Mouse (Mus musculus) limb, embryonic 11.5 days (tissue): Measurements from ENCODE around the gene Tnrc6a. TPM values are rescaled to one million over a fixed set of nuclear protein-coding genes. Genes with fewer than 3 reads are reported as not detected.

Experiments used
- ATAC-seq: fragments of 200-750 bp; cut with Nextera tagmentation; 2 replicates; pipeline ENCODE4 v1.8.0; 2017; ENCODE audit warnings: low read depth; ENCODE audit not compliant: insufficient number of reproducible peaks, low FRiP score, low TSS enrichment
- DNase-seq: peaks from one replicate; pipeline ENCODE4 v3.0.0-alpha.2; 2015; ENCODE audit warnings: low spot score
- H3K27ac ChIP-seq: fragments of 300-500 bp; sonication (generic); replicated peaks from 2 replicates; pipeline ENCODE4 v1.5.1; 2014; ENCODE audit warnings: low read depth, mild to moderate bottlenecking, low read length
- H3K27me3 ChIP-seq: fragments of 300-500 bp; sonication (generic); 2 replicates; pipeline ENCODE4 v1.6.1; 2014; ENCODE audit warnings: mild to moderate bottlenecking, low read length, mixed read lengths; ENCODE audit not compliant: control insufficient read depth, insufficient read depth
- H3K36me3 ChIP-seq: fragments of 300-500 bp; sonication (generic); 2 replicates; pipeline ENCODE4 v1.6.1; 2014; ENCODE audit warnings: mild to moderate bottlenecking, low read length, moderate library complexity, mixed read lengths; ENCODE audit not compliant: control insufficient read depth, insufficient read depth
- H3K4me1 ChIP-seq: fragments of 300-500 bp; sonication (generic); 2 replicates; pipeline ENCODE4 v1.6.1; 2014; ENCODE audit warnings: low read length, mixed read lengths; ENCODE audit not compliant: control insufficient read depth, insufficient read depth
- H3K4me2 ChIP-seq: fragments of 300-500 bp; sonication (generic); 2 replicates; pipeline ENCODE4 v1.6.1; 2014; ENCODE audit warnings: low read depth, mild to moderate bottlenecking, moderate library complexity; ENCODE audit not compliant: severe bottlenecking
- H3K4me3 ChIP-seq: fragments of 300-500 bp; sonication (generic); 2 replicates; pipeline ENCODE4 v1.5.1; 2014; ENCODE audit warnings: low read depth, low read length
- H3K9ac ChIP-seq: fragments of 300-500 bp; sonication (generic); 2 replicates; pipeline ENCODE4 v1.6.1; 2014; ENCODE audit warnings: mild to moderate bottlenecking, low read length
- H3K9me3 ChIP-seq: fragments of 300-500 bp; sonication (generic); 2 replicates; pipeline ENCODE4 v1.6.1; 2016; ENCODE audit warnings: low read length; ENCODE audit not compliant: control insufficient read depth
- WGBS: fragments of 180-500 bp; shearing (Covaris S2); extraction: QIAGEN DNeasy Blood & Tissue Kit; methylation state at CpG from one replicate; pipeline ENCODE4 v1.1.7; 2014; 5-methylcytosine and 5-hydroxymethylcytosine counted together
- polyA plus RNA-seq: library from polyadenylated mRNA; unstranded; fragments of >200 nt; fragmentation: Nextera tagmentation; extraction: Ambion mirVana; gene quantifications from 2 replicates; pipeline ENCODE4 v1.2.1, GENCODE M21; 2014

The Tnrc6a gene
- polyA plus RNA-seq, 1 experiment from 2014 or later = 70.0 TPM

- no peaks in the 10 kb centered on the region for H3K9me3 ChIP-seq
Observed at GRCm38 (mm10) chr7:123162346-123162745, 38.7 kb downstream of the Tnrc6a start.

GRCm38 (mm10) chr7:123167436-123167835 lies 43.8 kb downstream of the Tnrc6a start:
- H3K9ac ChIP-seq = no peak overlapping the region
- H3K4me1 ChIP-seq = no peaks in the 10 kb centered on the region
- ATAC-seq (no peak), DNase-seq (no peak)
- H3K9me3 ChIP-seq = no peaks in the 10 kb centered on the region
- no peak overlapping the region for H3K4me2 ChIP-seq
- peaks cover 39% of the 10 kb centered on the region for H3K36me3 ChIP-seq
- H3K4me3 ChIP-seq = no peak overlapping the region
- no peaks in the 10 kb centered on the region for H3K27me3 ChIP-seq
- 88% methylated on average over 2 of the region's 2 CpGs for WGBS
- no peak overlapping the region for H3K27ac ChIP-seq

More at GRCm38 (mm10) chr7:123162346-123162745, 38.7 kb downstream of the Tnrc6a start:
- H3K27ac ChIP-seq = no peak overlapping the region
- no peak overlapping the region for H3K9ac ChIP-seq
- ATAC-seq (no peak), DNase-seq (no peak)
- H3K4me3 ChIP-seq = no peak overlapping the region
- peaks cover 22% of the 10 kb centered on the region for H3K36me3 ChIP-seq
- no peaks in the 10 kb centered on the region for H3K4me1 ChIP-seq
- 92% methylated on average over 10 of the region's 10 CpGs for WGBS
- no peaks in the 10 kb centered on the region for H3K27me3 ChIP-seq
- no peak overlapping the region for H3K4me2 ChIP-seq

GRCm38 (mm10) chr7:123169618-123170017 lies 45.9 kb downstream of the Tnrc6a start:
- H3K27ac ChIP-seq = no peak overlapping the region
- DNase-seq = no peak
- H3K4me3 ChIP-seq = no peak overlapping the region
- no peak overlapping the region for H3K9ac ChIP-seq
- H3K4me1 ChIP-seq = no peaks in the 10 kb centered on the region
- no peaks in the 10 kb centered on the region for H3K27me3 ChIP-seq
- no peaks in the 10 kb centered on the region for H3K9me3 ChIP-seq
- no peak overlapping the region for H3K4me2 ChIP-seq
- peaks cover 37% of the 10 kb centered on the region for H3K36me3 ChIP-seq
- ATAC-seq = no peak
- WGBS = 93% methylated on average over 2 of the region's 2 CpGs

- Histone ChIP-seq H3K27ac (no peak overlapping the region), H3K36me3 (peaks cover 26% of the 10 kb centered on the region), H3K4me1 (no peaks in the 10 kb centered on the region), H3K4me3 (no peak overlapping the region), H3K9me3 (no peaks in the 10 kb centered on the region), H3K27me3 (no peaks in the 10 kb centered on the region), H3K4me2 (no peak overlapping the region), H3K9ac (no peak overlapping the region)
- 95% methylated on average over 5 of the region's 5 CpGs for WGBS
- DNase-seq = no peak
- ATAC-seq = no peak
Observed at GRCm38 (mm10) chr7:123172101-123172500, 48.4 kb downstream of the Tnrc6a start.

GRCm38 (mm10) chr7:123177215-123177614 lies 53.5 kb downstream of the Tnrc6a start:
- no peak for DNase-seq
- no peak for ATAC-seq
- no peak overlapping the region for H3K4me2 ChIP-seq
- H3K4me1 ChIP-seq = no peaks in the 10 kb centered on the region
- H3K27me3 ChIP-seq = no peaks in the 10 kb centered on the region
- no peaks in the 10 kb centered on the region for H3K9me3 ChIP-seq
- no peak overlapping the region for H3K4me3 ChIP-seq
- peaks cover 22% of the 10 kb centered on the region for H3K36me3 ChIP-seq
- H3K9ac ChIP-seq = no peak overlapping the region
- no peak overlapping the region for H3K27ac ChIP-seq

GRCm38 (mm10) chr7:123181787-123182701 lies 58.4 kb downstream of the Tnrc6a start:
- DNase-seq = no peak
- 90% methylated on average over 20 of the region's 20 CpGs for WGBS
- no peak overlapping the region for H3K4me3 ChIP-seq
- peaks cover 31% of the 10 kb centered on the region for H3K36me3 ChIP-seq
- H3K4me1 ChIP-seq = no peaks in the 10 kb centered on the region
- no peak for ATAC-seq
- H3K27me3 ChIP-seq = no peaks in the 10 kb centered on the region
- no peaks in the 10 kb centered on the region for H3K9me3 ChIP-seq
- H3K27ac ChIP-seq = no peak overlapping the region
- H3K9ac ChIP-seq = no peak overlapping the region
- no peak overlapping the region for H3K4me2 ChIP-seq

- H3K9me3 ChIP-seq = no peaks in the 10 kb centered on the region
- no peak overlapping the region for H3K9ac ChIP-seq
- H3K4me1 ChIP-seq = no peaks in the 10 kb centered on the region
- ATAC-seq (no peak), DNase-seq (no peak)
- H3K4me2 ChIP-seq = no peak overlapping the region
- H3K4me3 ChIP-seq = no peak overlapping the region
- no peaks in the 10 kb centered on the region for H3K27me3 ChIP-seq
- WGBS = 100% methylated on average over 1 of the region's 1 CpGs
- no peak overlapping the region for H3K27ac ChIP-seq
- H3K36me3 ChIP-seq = peaks cover 48% of the 10 kb centered on the region
Observed at GRCm38 (mm10) chr7:123184891-123185290, 61.2 kb downstream of the Tnrc6a start.

GRCm38 (mm10) chr7:123186463-123186862 lies 62.8 kb downstream of the Tnrc6a start:
- Histone ChIP-seq H3K27me3 (no peaks in the 10 kb centered on the region), H3K4me2 (no peak overlapping the region), H3K9me3 (no peaks in the 10 kb centered on the region), H3K4me1 (no peaks in the 10 kb centered on the region), H3K4me3 (no peak overlapping the region), H3K27ac (no peak overlapping the region), H3K36me3 (peaks cover 48% of the 10 kb centered on the region), H3K9ac (no peak overlapping the region)
- ATAC-seq = no peak
- DNase-seq = no peak
- 89% methylated on average over 6 of the region's 6 CpGs for WGBS
